Mouse (Mus musculus) adrenal gland, postnatal 14 days (tissue): ENCODE measurements at regions not wholly inside any gene's neighbourhood (a gene's known extent, or its start where the extent isn't known, plus 50 kb on each side); places are given as distances from the start of the nearest gene placed in this dataset.

ENCODE experiments used
- DNase-seq: peaks from one replicate; pipeline ENCODE4 v3.0.0; 2021; ENCODE audit warnings: mixed read lengths

GRCm38 (mm10) chr17:87202958-87203720 lies 62.6 kb downstream of the Mcfd2 start:
- peak; percentile 32 for DNase-seq

GRCm38 (mm10) chr17:87202490-87202889 lies 63.2 kb downstream of the Mcfd2 start:
- peak; percentile 93 for DNase-seq

GRCm38 (mm10) chr17:87200721-87201242 lies 65.0 kb downstream of the Mcfd2 start:
- peak; percentile 77 for DNase-seq

GRCm38 (mm10) chr17:87200134-87200533 lies 65.6 kb downstream of the Mcfd2 start:
- DNase-seq = no peak

GRCm38 (mm10) chr17:87199134-87199533 lies 66.6 kb downstream of the Mcfd2 start:
- no peak for DNase-seq

- no peak for DNase-seq
These were observed 68.3 kb downstream of the Mcfd2 start for GRCm38 (mm10) chr17:87197434-87197833.

- DNase-seq = no peak
These were observed 71.1 kb downstream of the Mcfd2 start for GRCm38 (mm10) chr17:87194639-87195038.

- no peak for DNase-seq
These were observed 72.3 kb downstream of the Mcfd2 start for GRCm38 (mm10) chr17:87193482-87193881.

GRCm38 (mm10) chr17:87189670-87190069 lies 76.1 kb downstream of the Mcfd2 start:
- DNase-seq = no peak
